8 mouse cellular contexts compared by ENCODE assay signal in the genomic region with DNA sequence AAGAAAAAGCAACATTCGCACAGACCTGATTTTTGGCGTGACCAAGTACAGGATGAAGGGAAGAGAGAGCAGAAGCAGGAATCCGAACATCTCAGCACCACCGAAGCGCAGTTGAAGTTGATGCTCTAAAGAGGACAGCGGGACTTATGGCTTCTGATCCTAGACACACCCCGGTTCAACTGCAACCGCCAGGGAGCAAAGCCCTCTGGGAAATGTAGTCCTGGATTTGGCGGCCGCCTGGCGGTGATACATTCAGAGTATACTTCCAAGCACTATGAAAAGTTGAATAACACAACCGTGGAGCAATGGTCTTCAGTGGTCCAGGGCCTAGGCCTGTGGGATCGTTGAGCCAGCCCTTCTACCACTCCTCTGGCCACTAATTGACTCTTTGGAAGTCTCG. TPM values are rescaled to one million over a fixed set of nuclear protein-coding genes. Genes with fewer than 3 reads are reported as not detected.
A peak's percentile ranks its signal among the peaks of the same experiment; 100 is the strongest.
DNase-seq lines count a peak whose midpoint lies in the region; ATAC-seq and TF ChIP-seq lines count a peak whose summit lies in the region.

No protein-coding gene starts in this region.

- ATAC-seq in Patski: peak; percentile 89
- ATAC-seq in frontal cortex, adult (ENCODE audit: low TSS enrichment): peak; percentile 95

- peak overlapping the region; percentile 80 for H3K4me3 ChIP-seq in hindbrain, embryonic 10.5 days

- no peak for DNase-seq in Patski (ENCODE audit: low read depth, low spot score)
- peak; percentile 69 for DNase-seq in cerebellum, adult 9-10 months
- peak; percentile 82 for DNase-seq in hindbrain, embryonic 10.5 days (ENCODE audit: low spot score)
- DNase-seq in layer of hippocampus, postnatal 10 days (ENCODE audit: low spot score in 2 of 2): peak; percentile 72 to 76
- DNase-seq in lung, postnatal 25 days (ENCODE audit: low spot score): peak; percentile 74
- DNase-seq in retina, embryonic 14.5 days (ENCODE audit: low spot score): peak; percentile 91
- DNase-seq in thymus, postnatal 36 days: peak; percentile 77 to 79

- POLR2A ChIA-PET in Patski (lab: Charles Lee): no interaction called here

- 6% methylated on average over 14 of the region's 14 CpGs for WGBS in hindbrain, embryonic 10.5 days

- peaks cover 15% of the 10 kb centered on the region for H3K4me1 ChIP-seq in hindbrain, embryonic 10.5 days (replicated peaks)

- peaks cover 19% of the 10 kb centered on the region for H3K36me3 ChIP-seq in hindbrain, embryonic 10.5 days

- no peaks in the 10 kb centered on the region for H3K9me3 ChIP-seq in hindbrain, embryonic 10.5 days

- in situ Hi-C loops in Patski (cut with MboI; ENCODE audit: low pct_unique_long_range_greater_than_20kb): loop anchor here (5.0 to 25.0 kb wide), 2 partner anchors 76 to 946 kb away; no protein-coding TSS in a partner anchor

- H3K27me3 ChIP-seq in Patski: no peaks in the 10 kb centered on the region
- H3K27me3 ChIP-seq in hindbrain, embryonic 10.5 days (ENCODE audit: insufficient read depth, poor library complexity, severe bottlenecking): no peaks in the 10 kb centered on the region

- peak; percentile 58 for TF ChIP-seq CTCF in Patski (IDR thresholded peaks at IDR 0.05)

- H3K27ac ChIP-seq in hindbrain, embryonic 10.5 days: peak overlapping the region; percentile 87

- CTCF ChIA-PET in Patski (lab: Charles Lee): no interaction called here

RNA-seq across cellular contexts. Expression of gene Rdh11, which starts 0.4 kb away (rescaled TPM):
- 31.4 TPM for polyA plus RNA-seq in Patski (2021)
- polyA plus RNA-seq in hindbrain, embryonic 10.5 days (2016; fragmentation: Nextera tagmentation; extraction: Ambion mirVana): 23.8 and 25.6 TPM in 2 replicates
- total RNA-seq in layer of hippocampus, postnatal 10 days (2021): 10 to 100 TPM; 30.0 to 30.5 TPM

RNA-seq across cellular contexts. Expression of gene Rdh12, which starts 17.0 kb away (rescaled TPM):
- polyA plus RNA-seq in Patski (2021): 1.8 TPM
- 1.6 TPM in 2 replicates for polyA plus RNA-seq in hindbrain, embryonic 10.5 days (2016; fragmentation: Nextera tagmentation; extraction: Ambion mirVana)
- 1 to 10 TPM; 1.6 to 2.0 TPM for total RNA-seq in layer of hippocampus, postnatal 10 days (2021)

RNA-seq across cellular contexts. Expression of gene Vti1b, which starts 19.2 kb away (rescaled TPM):
- polyA plus RNA-seq in Patski (2021): 116 TPM
- 105 and 109 TPM in 2 replicates for polyA plus RNA-seq in hindbrain, embryonic 10.5 days (2016; fragmentation: Nextera tagmentation; extraction: Ambion mirVana)
- 100 to 1,000 TPM; 137 to 139 TPM for total RNA-seq in layer of hippocampus, postnatal 10 days (2021)
